Mouse (Mus musculus) spleen, adult 18-20 months (tissue): ENCODE results near the gene Endog.
"Not testable (repeated sequence)": the region's sequence is repeated elsewhere in the genome, so short reads cannot be mapped to it uniquely, and the experiment has no call there.

ENCODE experiments used
- DNase-seq, 2 experiments: peaks; one replicate each; pipeline ENCODE4 v3.0.0; 2022; ENCODE audit warnings: mixed read lengths in 2 of 2

Gene Endog

DNA sequence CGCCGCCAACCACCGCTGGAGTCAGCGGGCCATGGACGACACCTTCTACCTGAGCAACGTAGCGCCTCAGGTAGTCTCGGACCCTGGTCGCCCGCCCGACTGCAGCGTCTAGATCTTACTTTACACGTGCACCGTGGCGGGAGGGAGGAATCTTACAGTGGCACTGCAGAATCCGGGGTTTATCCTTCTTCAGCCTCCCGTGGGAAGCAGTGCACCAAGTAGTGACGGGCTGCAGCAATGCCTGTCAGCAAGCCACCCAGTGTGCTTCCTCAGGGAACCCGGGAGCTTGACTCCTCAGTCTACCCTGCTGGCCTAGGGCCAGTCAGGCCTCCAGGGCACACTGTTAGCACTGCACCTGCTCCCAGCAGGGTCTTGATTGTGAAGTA is 697 bp downstream of the Endog start:
- DNase-seq: no peak

DNA sequence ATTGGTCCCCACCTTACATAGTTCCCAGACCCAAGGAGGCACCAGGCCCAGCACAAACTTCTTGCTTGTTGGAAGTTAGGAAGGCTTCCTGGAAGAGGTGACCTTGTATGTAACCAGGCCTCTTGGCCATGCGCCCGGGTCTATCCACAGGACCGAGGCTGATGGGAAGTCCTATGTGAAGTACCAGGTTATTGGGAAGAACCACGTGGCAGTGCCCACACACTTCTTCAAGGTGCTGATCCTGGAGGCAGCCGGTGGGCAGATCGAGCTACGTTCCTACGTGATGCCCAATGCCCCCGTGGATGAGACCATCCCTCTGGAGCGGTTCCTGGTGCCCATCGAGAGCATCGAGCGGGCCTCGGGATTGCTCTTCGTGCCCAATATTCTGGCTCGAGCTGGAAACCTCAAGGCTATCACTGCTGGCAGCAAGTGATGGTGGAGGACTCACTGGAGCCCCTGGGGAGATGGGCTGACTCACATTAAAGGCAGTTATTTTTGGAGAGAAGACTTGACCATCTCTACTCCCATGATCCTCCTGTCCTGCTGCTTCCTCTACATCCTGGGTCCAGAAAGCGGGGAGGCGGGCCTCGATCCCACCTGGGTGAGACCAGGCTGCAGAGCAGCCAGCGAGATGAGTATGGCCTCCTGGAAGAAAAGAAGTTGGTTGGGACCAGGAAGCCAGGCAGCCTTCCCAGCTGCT is 2.4 kb downstream of the Endog start:
- DNase-seq: no peak

- no peak for DNase-seq
Measured at GRCm38 (mm10) chr2:30175897-30176296, 4.6 kb downstream of the Endog start.

GRCm38 (mm10) chr2:30176561-30176960 is 5.3 kb downstream of the Endog start:
- DNase-seq: no peak

DNA sequence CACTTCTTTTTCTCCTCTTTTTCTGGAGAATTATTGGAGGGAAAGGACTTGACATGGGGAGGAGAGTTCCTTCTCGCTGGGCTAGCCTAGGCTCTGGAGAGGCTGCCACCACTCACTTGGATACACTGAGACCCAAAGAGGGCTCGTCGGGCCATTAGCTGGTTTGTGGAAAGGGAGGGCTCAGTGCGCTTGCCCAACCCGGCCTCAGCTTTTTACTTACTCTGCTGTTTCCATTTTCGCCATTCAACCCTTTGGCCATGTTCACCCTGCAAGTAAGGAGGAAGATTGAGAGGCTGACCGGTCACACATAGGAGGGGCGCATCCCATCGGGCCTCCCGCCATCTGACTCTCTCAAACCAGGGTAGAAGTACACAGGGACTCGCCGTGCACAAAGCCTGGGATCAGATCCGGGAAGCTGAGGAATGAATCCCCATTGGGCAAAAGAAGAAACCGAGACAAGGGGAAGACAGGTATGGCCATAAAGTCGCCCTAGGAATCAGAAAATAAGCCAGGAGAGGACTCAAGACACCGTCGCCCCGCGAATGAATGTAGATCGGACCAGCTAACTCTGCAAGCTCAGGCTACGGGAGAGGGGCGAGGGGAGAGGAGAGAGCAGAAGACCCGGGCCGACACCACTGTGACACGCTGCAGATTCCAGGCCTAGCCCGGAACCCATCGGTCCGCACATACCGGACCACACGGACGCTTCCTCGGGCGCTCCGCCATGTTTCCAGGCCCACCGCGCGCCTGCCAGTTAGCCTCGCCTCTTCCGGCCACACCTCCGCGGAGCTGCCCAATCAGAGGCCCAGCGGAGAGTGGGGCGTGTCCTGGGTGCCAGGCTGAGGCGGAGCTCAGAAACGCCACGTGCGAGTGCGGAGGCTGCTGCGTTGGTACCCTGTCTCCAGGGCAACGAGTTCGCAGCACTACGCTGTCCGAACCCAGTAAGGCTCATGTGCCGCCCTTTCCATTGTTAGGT is 6.7 kb downstream of the Endog start, which contains the start of gene Spout1:
Gene Spout1, minus strand, starts transcription at position 760 of the 976 bp plus-strand sequence.
- DNase-seq: peak; percentile 88 to 92

- not testable (repeated sequence) for DNase-seq
Measured at GRCm38 (mm10) chr2:30178711-30179110, 7.4 kb downstream of the Endog start.

DNA sequence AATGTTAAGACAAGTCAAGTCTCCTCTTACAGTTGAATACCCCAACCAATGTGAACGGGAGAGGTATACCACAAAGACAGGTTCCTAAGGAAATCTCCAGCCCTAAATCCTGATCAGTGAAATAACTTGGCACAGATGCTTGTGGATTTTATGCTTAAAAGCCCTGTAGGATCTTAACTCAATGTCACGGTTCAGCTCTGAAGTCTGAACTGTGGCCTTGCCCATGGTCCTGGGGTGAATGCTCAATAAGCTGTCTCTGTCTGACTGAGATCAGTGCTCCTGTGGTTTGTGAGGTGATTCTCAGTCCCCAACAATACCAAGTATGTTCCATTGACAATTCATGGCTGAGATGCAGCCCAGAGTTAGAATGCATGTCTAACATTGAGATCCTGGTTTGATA is 11.1 kb downstream of the Endog start:
- DNase-seq: no peak

- DNase-seq: no peak
Measured at GRCm38 (mm10) chr2:30183721-30184120, 12.4 kb downstream of the Endog start.

DNA sequence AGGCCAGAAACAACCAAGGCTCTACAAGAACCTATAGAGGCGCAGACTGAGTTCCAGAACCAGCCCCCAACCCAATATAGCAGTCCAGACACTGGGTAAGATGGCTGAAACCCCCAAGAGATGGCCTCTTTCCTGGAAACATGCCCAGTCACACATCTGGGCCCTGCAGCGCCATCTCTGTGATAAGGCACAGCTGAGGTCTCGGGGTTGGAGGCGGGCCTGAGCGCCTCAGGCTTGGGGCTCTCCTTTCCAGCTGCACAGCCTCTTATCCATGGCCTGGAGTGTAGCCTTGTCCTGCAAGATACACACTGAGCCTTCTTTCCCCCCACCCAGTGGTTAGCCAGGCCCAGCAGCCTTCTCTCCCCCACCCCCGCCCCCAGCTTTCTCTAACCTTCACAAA is 14.0 kb downstream of the Endog start:
- DNase-seq: no peak

GRCm38 (mm10) chr2:30185681-30186080 is 14.4 kb downstream of the Endog start:
- DNase-seq: no peak

- no peak for DNase-seq
Measured at GRCm38 (mm10) chr2:30191790-30192580, 20.7 kb downstream of the Endog start.

GRCm38 (mm10) chr2:30194656-30195055 is 23.4 kb downstream of the Endog start:
- no peak for DNase-seq

- DNase-seq: no peak
Measured at GRCm38 (mm10) chr2:30198021-30198420, 26.7 kb downstream of the Endog start.

GRCm38 (mm10) chr2:30199984-30200383 is 28.7 kb downstream of the Endog start:
- DNase-seq: no peak

DNA sequence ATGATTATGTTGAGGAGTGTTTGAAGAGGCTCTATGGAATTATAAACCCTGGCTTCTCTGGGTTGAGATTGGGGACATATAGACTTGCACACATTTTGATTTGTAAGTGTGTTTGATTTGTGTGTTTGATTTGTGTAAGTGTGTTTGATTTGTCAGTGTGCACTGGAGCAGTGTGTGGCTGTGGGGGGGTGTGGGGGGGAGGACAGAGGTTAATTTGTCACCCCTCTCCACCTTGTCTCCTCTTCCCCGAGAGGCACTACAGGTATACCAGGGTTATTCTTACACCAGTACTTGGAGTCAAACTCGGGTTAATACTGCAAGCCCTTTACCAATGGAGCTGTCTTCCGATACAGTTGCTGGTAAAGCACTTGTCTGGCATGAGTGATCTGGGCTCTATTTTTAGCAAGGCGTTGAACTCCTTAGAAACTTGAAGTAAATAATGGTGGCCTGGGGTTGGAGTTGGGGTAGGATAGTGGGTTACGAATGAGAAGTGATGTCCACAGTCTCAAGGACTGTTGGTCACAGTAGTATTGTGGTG is 29.2 kb downstream of the Endog start:
- DNase-seq: no peak

- DNase-seq: peak in 1 of 2 experiments; percentile 10
Measured at GRCm38 (mm10) chr2:30203439-30203838, 32.1 kb downstream of the Endog start.

DNA sequence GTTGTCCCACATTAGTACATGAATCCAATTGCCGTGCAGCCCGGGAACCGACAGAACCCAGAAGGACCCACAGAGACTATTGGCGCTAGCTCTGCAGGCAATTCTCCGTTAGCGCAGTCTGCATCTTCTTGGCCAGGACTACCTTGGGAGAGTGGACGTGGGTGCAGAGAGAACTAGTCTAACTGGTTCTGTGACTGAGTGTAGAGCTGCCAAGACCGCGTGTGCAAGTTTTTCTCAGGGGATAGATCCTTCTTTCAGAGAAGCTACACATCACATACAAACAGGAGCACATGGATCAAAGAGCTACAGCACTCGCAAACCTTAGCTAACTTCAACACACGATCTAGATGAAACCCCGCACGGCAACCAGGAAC is 33.9 kb downstream of the Endog start:
- DNase-seq: no peak

- DNase-seq: peak; percentile 84 to 94
Measured at GRCm38 (mm10) chr2:30205629-30206357, 34.5 kb downstream of the Endog start, which contains the start of gene Kyat1. Gene Kyat1, minus strand, starts transcription at chr2:30205847.

DNA sequence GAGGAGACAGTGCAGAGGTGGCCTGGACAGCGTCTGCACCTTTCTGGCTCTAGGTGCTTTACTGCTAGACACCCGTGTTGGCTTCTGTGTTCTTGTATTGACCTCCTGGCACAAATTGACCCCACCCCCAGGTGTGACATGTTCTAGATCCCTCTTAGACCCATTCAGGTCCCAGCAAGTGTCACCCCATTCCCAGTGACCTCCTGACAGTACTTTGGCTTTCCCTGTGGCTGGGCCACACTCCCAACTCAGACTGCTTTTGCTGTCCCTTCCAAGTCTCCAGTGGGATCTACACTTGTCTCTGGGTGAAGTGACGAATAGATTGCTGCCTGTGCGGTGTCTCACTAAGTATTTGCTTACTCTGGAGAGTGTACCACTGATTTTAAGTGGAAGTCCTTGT is 36.1 kb downstream of the Endog start:
- DNase-seq: no peak

DNA sequence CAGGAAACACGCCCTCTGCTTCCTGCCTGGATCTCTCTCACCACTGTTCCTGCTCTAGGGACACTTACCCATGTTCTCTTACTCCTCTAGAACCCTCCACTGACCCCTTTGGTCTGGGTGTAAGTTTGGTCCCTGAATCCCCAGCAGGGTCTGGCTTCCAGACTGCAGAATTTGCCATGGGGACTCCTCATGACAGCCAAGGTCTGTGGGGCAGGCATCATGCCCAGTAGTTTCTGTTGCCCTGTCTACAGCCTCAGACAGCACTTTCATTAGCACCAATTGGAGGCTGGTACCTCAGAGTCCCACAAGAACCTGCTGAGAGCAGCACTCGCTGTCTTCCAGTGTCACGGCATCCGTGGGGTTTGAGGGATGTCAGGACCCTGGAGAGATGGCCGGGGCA is 36.6 kb downstream of the Endog start:
- DNase-seq: no peak

- DNase-seq: no peak
Measured at GRCm38 (mm10) chr2:30211408-30212168, 40.3 kb downstream of the Endog start.
